Mouse (Mus musculus): ENCODE results near the gene Hyal1. TPM values are rescaled to one million over a fixed set of nuclear protein-coding genes. Genes with fewer than 3 reads are reported as not detected.

Gene Hyal1
- polyA plus RNA-seq, 1 experiment from 2014 or later: 4.2 TPM

GRCm38 (mm10) chr9:107608741-107609432 is 32.2 kb downstream of the Hyal1 start, which contains the start of gene Sema3b:
Sema3b (minus strand) TSS chr9:107609229.
- ATAC-seq (replicated peaks; ENCODE audit: low FRiP score): no peak
- no peaks in the 10 kb centered on the region for H3K36me3 ChIP-seq (ENCODE audit: control insufficient read depth, insufficient read depth, low read length)
- no peak within 1 kb of the TSS for H3K9ac ChIP-seq (ENCODE audit: low read depth, low read length)
- peaks cover 37% of the 10 kb centered on the region for H3K4me1 ChIP-seq (replicated peaks; ENCODE audit: control insufficient read depth, insufficient read depth, low read length)
- no peak within 1 kb of the TSS for H3K4me2 ChIP-seq
- WGBS: 56% methylated on average over 11 of the region's 12 CpGs
- no peak within 1 kb of the TSS for H3K4me3 ChIP-seq (ENCODE audit: low read depth, low read length)
- no peak for DNase-seq (ENCODE audit: low spot score)
- no peaks in the 10 kb centered on the region; the same call in 1 of the 2 replicates for H3K27me3 ChIP-seq (replicated peaks; ENCODE audit: control insufficient read depth, insufficient read depth, low read length)
- H3K27ac ChIP-seq (ENCODE audit: low read depth, low read length): no peak within 1 kb of the TSS
- no peaks in the 10 kb centered on the region for H3K9me3 ChIP-seq (ENCODE audit: control insufficient read depth, low read length)

- ATAC-seq (replicated peaks; ENCODE audit: low FRiP score) (no peak), DNase-seq (ENCODE audit: low spot score) (no peak)
- WGBS: 75% methylated on average over 4 of the region's 4 CpGs
- H3K4me2 ChIP-seq: no peak overlapping the region
- H3K27me3 ChIP-seq (replicated peaks; ENCODE audit: control insufficient read depth, insufficient read depth, low read length): no peaks in the 10 kb centered on the region
- no peaks in the 10 kb centered on the region for H3K9me3 ChIP-seq (ENCODE audit: control insufficient read depth, low read length)
- H3K4me1 ChIP-seq (replicated peaks; ENCODE audit: control insufficient read depth, insufficient read depth, low read length): peaks cover 37% of the 10 kb centered on the region
- no peak overlapping the region for H3K4me3 ChIP-seq (ENCODE audit: low read depth, low read length)
- H3K27ac ChIP-seq (ENCODE audit: low read depth, low read length): no peak overlapping the region
- peaks cover under 1% of the 10 kb centered on the region; the same call in 1 of the 2 replicates for H3K36me3 ChIP-seq (ENCODE audit: control insufficient read depth, insufficient read depth, low read length)
- H3K9ac ChIP-seq (ENCODE audit: low read depth, low read length): no peak overlapping the region
Observed at GRCm38 (mm10) chr9:107609433-107609830, 32.7 kb downstream of the Hyal1 start.

GRCm38 (mm10) chr9:107611456-107612190 is 34.9 kb downstream of the Hyal1 start:
- no peak for ATAC-seq (replicated peaks; ENCODE audit: low FRiP score)
- no peak for DNase-seq (ENCODE audit: low spot score)
- peaks cover 32% of the 10 kb centered on the region for H3K4me1 ChIP-seq (replicated peaks; ENCODE audit: control insufficient read depth, insufficient read depth, low read length)
- peak overlapping the region; percentile 56 for H3K4me3 ChIP-seq (ENCODE audit: low read depth, low read length)
- H3K9ac ChIP-seq (ENCODE audit: low read depth, low read length): peak overlapping the region; percentile 68
- peaks cover 21% of the 10 kb centered on the region for H3K36me3 ChIP-seq (ENCODE audit: control insufficient read depth, insufficient read depth, low read length)
- no peaks in the 10 kb centered on the region for H3K9me3 ChIP-seq (ENCODE audit: control insufficient read depth, low read length)
- H3K27me3 ChIP-seq (replicated peaks; ENCODE audit: control insufficient read depth, insufficient read depth, low read length): no peaks in the 10 kb centered on the region
- H3K27ac ChIP-seq (ENCODE audit: low read depth, low read length): peak overlapping the region; percentile 70
- 51% methylated on average over 6 of the region's 6 CpGs for WGBS
- H3K4me2 ChIP-seq: peak overlapping the region; percentile 87

GRCm38 (mm10) chr9:107612191-107612944 is 35.6 kb downstream of the Hyal1 start:
- peak; percentile 93 for ATAC-seq (replicated peaks; ENCODE audit: low FRiP score)

GRCm38 (mm10) chr9:107612945-107613569 is 36.3 kb downstream of the Hyal1 start:
- peak overlapping the region; percentile 70 for H3K27ac ChIP-seq (ENCODE audit: low read depth, low read length)
- H3K9me3 ChIP-seq (ENCODE audit: control insufficient read depth, low read length): no peaks in the 10 kb centered on the region
- peak overlapping the region; percentile 68; the same call in 1 of the 2 replicates for H3K9ac ChIP-seq (ENCODE audit: low read depth, low read length)
- H3K27me3 ChIP-seq (replicated peaks; ENCODE audit: control insufficient read depth, insufficient read depth, low read length): no peaks in the 10 kb centered on the region
- H3K4me1 ChIP-seq (replicated peaks; ENCODE audit: control insufficient read depth, insufficient read depth, low read length): peaks cover 26% of the 10 kb centered on the region
- H3K36me3 ChIP-seq (ENCODE audit: control insufficient read depth, insufficient read depth, low read length): peaks cover 27% of the 10 kb centered on the region
- DNase-seq (ENCODE audit: low spot score) (no peak), ATAC-seq (replicated peaks; ENCODE audit: low FRiP score) (0 out of 2 replicates have a peak, but pooled peaks have one; percentile 18)
- peak overlapping the region; percentile 56 for H3K4me3 ChIP-seq (ENCODE audit: low read depth, low read length)
- peak overlapping the region; percentile 87 for H3K4me2 ChIP-seq
- WGBS: 12% methylated on average over 12 of the region's 12 CpGs

More at GRCm38 (mm10) chr9:107612191-107612944, 35.6 kb downstream of the Hyal1 start:
- DNase-seq (ENCODE audit: low spot score): peak; percentile 99
- peak overlapping the region; percentile 70 for H3K27ac ChIP-seq (ENCODE audit: low read depth, low read length)
- H3K9me3 ChIP-seq (ENCODE audit: control insufficient read depth, low read length): no peaks in the 10 kb centered on the region
- peak overlapping the region; percentile 56 for H3K4me3 ChIP-seq (ENCODE audit: low read depth, low read length)
- H3K27me3 ChIP-seq (replicated peaks; ENCODE audit: control insufficient read depth, insufficient read depth, low read length): no peaks in the 10 kb centered on the region
- peak overlapping the region; percentile 68 for H3K9ac ChIP-seq (ENCODE audit: low read depth, low read length)
- WGBS: 7% methylated on average over 44 of the region's 48 CpGs
- peak overlapping the region; percentile 87 for H3K4me2 ChIP-seq
- H3K4me1 ChIP-seq (replicated peaks; ENCODE audit: control insufficient read depth, insufficient read depth, low read length): peaks cover 29% of the 10 kb centered on the region
- H3K36me3 ChIP-seq (ENCODE audit: control insufficient read depth, insufficient read depth, low read length): peaks cover 24% of the 10 kb centered on the region

GRCm38 (mm10) chr9:107615035-107615434 is 38.3 kb downstream of the Hyal1 start:
- ATAC-seq (replicated peaks; ENCODE audit: low FRiP score): no peak
- 89% methylated on average over 4 of the region's 4 CpGs for WGBS

GRCm38 (mm10) chr9:107617461-107617860 is 40.7 kb downstream of the Hyal1 start:
- no peak overlapping the region for H3K4me2 ChIP-seq
- H3K27ac ChIP-seq (ENCODE audit: low read depth, low read length): no peak overlapping the region
- 77% methylated on average over 2 of the region's 2 CpGs for WGBS
- H3K9ac ChIP-seq (ENCODE audit: low read depth, low read length): no peak overlapping the region
- no peaks in the 10 kb centered on the region for H3K9me3 ChIP-seq (ENCODE audit: control insufficient read depth, low read length)
- H3K36me3 ChIP-seq (ENCODE audit: control insufficient read depth, insufficient read depth, low read length): peaks cover 37% of the 10 kb centered on the region
- no peaks in the 10 kb centered on the region for H3K27me3 ChIP-seq (replicated peaks; ENCODE audit: control insufficient read depth, insufficient read depth, low read length)
- DNase-seq (ENCODE audit: low spot score): no peak
- ATAC-seq (replicated peaks; ENCODE audit: low FRiP score): no peak
- no peak overlapping the region for H3K4me3 ChIP-seq (ENCODE audit: low read depth, low read length)
- H3K4me1 ChIP-seq (replicated peaks; ENCODE audit: control insufficient read depth, insufficient read depth, low read length): peaks cover 18% of the 10 kb centered on the region

More at GRCm38 (mm10) chr9:107615035-107615434, 38.3 kb downstream of the Hyal1 start:
- H3K4me1 ChIP-seq (replicated peaks; ENCODE audit: control insufficient read depth, insufficient read depth, low read length): peaks cover 32% of the 10 kb centered on the region
- H3K27me3 ChIP-seq (replicated peaks; ENCODE audit: control insufficient read depth, insufficient read depth, low read length): no peaks in the 10 kb centered on the region
- H3K4me3 ChIP-seq (ENCODE audit: low read depth, low read length): no peak overlapping the region
- H3K9me3 ChIP-seq (ENCODE audit: control insufficient read depth, low read length): no peaks in the 10 kb centered on the region
- no peak for DNase-seq (ENCODE audit: low spot score)
- no peak overlapping the region for H3K4me2 ChIP-seq
- H3K36me3 ChIP-seq (ENCODE audit: control insufficient read depth, insufficient read depth, low read length): peaks cover 34% of the 10 kb centered on the region
- no peak overlapping the region for H3K27ac ChIP-seq (ENCODE audit: low read depth, low read length)
- H3K9ac ChIP-seq (ENCODE audit: low read depth, low read length): no peak overlapping the region

GRCm38 (mm10) chr9:107618098-107618497 is 41.4 kb downstream of the Hyal1 start:
- no peak for DNase-seq (ENCODE audit: low spot score)
- Histone ChIP-seq H3K36me3 (ENCODE audit: control insufficient read depth, insufficient read depth, low read length) (peaks cover 37% of the 10 kb centered on the region), H3K27ac (ENCODE audit: low read depth, low read length) (0 out of 2 replicates have a peak overlapping the region, but pooled peaks have one; percentile 42), H3K4me3 (ENCODE audit: low read depth, low read length) (no peak overlapping the region), H3K9me3 (ENCODE audit: control insufficient read depth, low read length) (no peaks in the 10 kb centered on the region), H3K4me1 (replicated peaks; ENCODE audit: control insufficient read depth, insufficient read depth, low read length) (peaks cover 15% of the 10 kb centered on the region), H3K27me3 (replicated peaks; ENCODE audit: control insufficient read depth, insufficient read depth, low read length) (no peaks in the 10 kb centered on the region), H3K9ac (ENCODE audit: low read depth, low read length) (no peak overlapping the region), H3K4me2 (no peak overlapping the region)
- no peak for ATAC-seq (replicated peaks; ENCODE audit: low FRiP score)
- WGBS: 90% methylated on average over 6 of the region's 6 CpGs
